Mouse (Mus musculus) lung, postnatal 0 days (tissue): ENCODE results near the gene Grifin. TPM values are rescaled to one million over a fixed set of nuclear protein-coding genes. Genes with fewer than 3 reads are reported as not detected.

Experiments used
- ATAC-seq: fragments of 200-750 bp; cut with Nextera tagmentation; 2 replicates; pipeline ENCODE4 v1.8.0; 2017; ENCODE audit warnings: moderate library complexity
- DNase-seq: peaks from one replicate; pipeline ENCODE4 v3.0.0-alpha.2; 2016; ENCODE audit warnings: low spot score
- H3K27ac ChIP-seq: fragments of 300-500 bp; sonication (generic); 2 replicates; pipeline ENCODE4 v1.5.1; 2014; ENCODE audit warnings: antibody characterized with exemption, mild to moderate bottlenecking, low read length, mixed read lengths
- H3K27me3 ChIP-seq: fragments of 300-500 bp; sonication (generic); replicated peaks from 2 replicates; pipeline ENCODE4 v1.6.1; 2014; ENCODE audit warnings: low read length, mixed read lengths; ENCODE audit not compliant: insufficient read depth
- H3K36me3 ChIP-seq: fragments of 300-500 bp; sonication (generic); 2 replicates; pipeline ENCODE4 v1.6.1; 2014; ENCODE audit warnings: low read length, mixed read lengths; ENCODE audit not compliant: insufficient read depth
- H3K4me1 ChIP-seq: fragments of 300-500 bp; sonication (generic); 2 replicates; pipeline ENCODE4 v1.6.1; 2014; ENCODE audit warnings: antibody characterized with exemption, low read depth, low read length, mixed read lengths; ENCODE audit not compliant: insufficient read depth
- H3K4me2 ChIP-seq: fragments of 300-500 bp; sonication (generic); replicated peaks from 2 replicates; pipeline ENCODE4 v1.6.1; 2014; ENCODE audit warnings: low read depth, mild to moderate bottlenecking, low read length, moderate library complexity, mixed read lengths
- H3K4me3 ChIP-seq: fragments of 300-500 bp; sonication (generic); 2 replicates; pipeline ENCODE4 v1.5.1; 2014; ENCODE audit warnings: low read depth, low read length
- H3K9ac ChIP-seq: fragments of 300-500 bp; sonication (generic); replicated peaks from 2 replicates; pipeline ENCODE4 v1.6.1; 2014; ENCODE audit warnings: low read depth, mild to moderate bottlenecking
- H3K9me3 ChIP-seq: fragments of 300-500 bp; sonication (generic); 2 replicates; pipeline ENCODE4 v1.6.1; 2016; ENCODE audit warnings: low read length, mixed read lengths
- CTCF ChIP-seq: IDR thresholded peaks from 2 replicates; pipeline ENCODE4 v1.5.1; 2016; ENCODE audit warnings: antibody characterized with exemption, mild to moderate bottlenecking
- EP300 ChIP-seq: IDR thresholded peaks from 2 replicates; pipeline ENCODE4 v1.6.1; 2016; ENCODE audit warnings: antibody characterized with exemption, mild to moderate bottlenecking, control low read depth
- WGBS: fragments of 180-500 bp; shearing (Covaris S2); extraction: QIAGEN DNeasy Blood & Tissue Kit; methylation state at CpG from one replicate; pipeline ENCODE4 v1.1.7; 2014; 5-methylcytosine and 5-hydroxymethylcytosine counted together
- polyA plus RNA-seq: library from polyadenylated mRNA; unstranded; fragments of >200 nt; fragmentation: Nextera tagmentation; extraction: Ambion mirVana; gene quantifications from 2 replicates; pipeline ENCODE4 v1.2.1, GENCODE M21; 2015

Grifin gene
- polyA plus RNA-seq, 1 experiment from 2014 or later, result not detected

DNA sequence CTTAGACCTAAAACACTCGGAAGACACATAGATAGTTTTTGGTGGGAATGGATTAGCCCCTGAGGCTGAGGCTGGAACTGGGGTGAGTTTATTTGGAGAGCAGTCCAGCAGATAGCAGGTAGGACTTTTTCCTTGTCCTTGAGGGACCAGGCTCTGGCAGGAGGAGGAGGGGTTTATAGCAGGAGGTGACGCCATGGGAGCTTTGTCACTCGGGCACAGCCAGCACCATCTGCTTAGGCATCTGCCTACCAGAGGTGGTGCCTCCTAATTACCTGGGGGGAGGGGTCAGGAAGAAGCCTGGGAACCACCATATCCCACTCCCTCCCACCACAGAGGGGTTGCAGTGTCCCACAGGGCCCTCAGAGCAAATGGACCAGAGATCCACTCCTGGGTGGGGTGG lies 40.4 kb upstream of the Grifin start:
- H3K4me3 ChIP-seq, result no peak overlapping the region
- no peak overlapping the region for H3K27ac ChIP-seq
- 48% methylated on average over 3 of the region's 3 CpGs for WGBS
- no peak for TF ChIP-seq CTCF
- TF ChIP-seq EP300, result no peak
- peaks cover 18% of the 10 kb centered on the region for H3K4me1 ChIP-seq
- no peak overlapping the region for H3K9ac ChIP-seq
- no peak overlapping the region for H3K4me2 ChIP-seq
- ATAC-seq (no peak), DNase-seq (no peak)
- no peaks in the 10 kb centered on the region for H3K9me3 ChIP-seq
- no peaks in the 10 kb centered on the region for H3K36me3 ChIP-seq
- peaks cover 4% of the 10 kb centered on the region for H3K27me3 ChIP-seq

DNA sequence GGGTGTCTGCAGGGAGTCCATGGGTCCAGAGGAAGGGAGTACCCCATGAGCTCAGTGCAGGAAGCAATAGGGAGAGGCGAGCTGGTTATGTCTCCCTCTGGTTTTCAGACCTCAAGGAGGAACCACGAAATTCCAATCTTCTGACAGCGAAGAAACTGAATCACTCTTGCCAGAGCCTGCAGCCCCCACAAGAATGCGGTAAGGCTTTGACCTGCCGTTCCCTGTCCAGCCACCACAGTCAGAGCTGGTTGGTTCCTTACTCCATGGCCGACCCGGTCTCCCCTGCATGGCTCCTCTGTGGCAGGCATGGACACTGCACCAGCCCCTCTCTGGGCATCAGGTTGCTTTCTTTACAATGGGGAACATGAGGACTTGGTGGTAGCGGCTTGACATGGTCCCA lies 39.5 kb upstream of the Grifin start:
- no peak for TF ChIP-seq EP300
- peak; percentile 27; the same call in 1 of the 2 replicates for TF ChIP-seq CTCF
- Histone ChIP-seq H3K4me2 (no peak overlapping the region), H3K4me1 (peaks cover 13% of the 10 kb centered on the region), H3K4me3 (no peak overlapping the region), H3K27ac (no peak overlapping the region), H3K9me3 (no peaks in the 10 kb centered on the region), H3K9ac (no peak overlapping the region), H3K36me3 (no peaks in the 10 kb centered on the region), H3K27me3 (peaks cover 4% of the 10 kb centered on the region)
- DNase-seq (peak; percentile 44), ATAC-seq (no peak)
- WGBS, result 44% methylated on average over 8 of the region's 8 CpGs

DNA sequence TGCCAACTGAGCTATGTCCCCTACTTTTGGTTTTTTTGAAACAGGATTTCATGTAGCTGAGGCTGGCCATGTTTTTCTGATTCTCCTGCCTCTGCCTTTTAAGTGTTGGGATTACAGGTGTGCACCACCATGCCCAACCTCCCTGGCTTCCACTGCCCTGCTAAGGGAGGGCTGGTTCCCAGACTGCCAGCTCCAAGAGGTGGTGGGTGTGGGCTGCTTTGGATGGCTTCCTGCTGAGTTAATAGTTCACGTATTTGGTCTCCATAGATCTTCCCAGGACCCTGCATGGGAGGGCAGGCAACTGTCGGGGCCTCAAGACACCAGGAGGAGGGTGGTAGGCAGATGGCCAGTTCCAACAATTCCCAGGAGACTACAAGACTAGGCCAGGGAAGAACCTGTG lies 37.7 kb upstream of the Grifin start:
- no peak for DNase-seq
- Histone ChIP-seq H3K4me2 (no peak overlapping the region), H3K4me1 (peaks cover 6% of the 10 kb centered on the region), H3K9ac (no peak overlapping the region), H3K4me3 (no peak overlapping the region), H3K27ac (no peak overlapping the region), H3K9me3 (no peaks in the 10 kb centered on the region), H3K36me3 (no peaks in the 10 kb centered on the region), H3K27me3 (peaks cover 4% of the 10 kb centered on the region)
- 40% methylated on average over 2 of the region's 2 CpGs for WGBS
- no peak for ATAC-seq
- no peak for TF ChIP-seq EP300
- no peak for TF ChIP-seq CTCF

DNA sequence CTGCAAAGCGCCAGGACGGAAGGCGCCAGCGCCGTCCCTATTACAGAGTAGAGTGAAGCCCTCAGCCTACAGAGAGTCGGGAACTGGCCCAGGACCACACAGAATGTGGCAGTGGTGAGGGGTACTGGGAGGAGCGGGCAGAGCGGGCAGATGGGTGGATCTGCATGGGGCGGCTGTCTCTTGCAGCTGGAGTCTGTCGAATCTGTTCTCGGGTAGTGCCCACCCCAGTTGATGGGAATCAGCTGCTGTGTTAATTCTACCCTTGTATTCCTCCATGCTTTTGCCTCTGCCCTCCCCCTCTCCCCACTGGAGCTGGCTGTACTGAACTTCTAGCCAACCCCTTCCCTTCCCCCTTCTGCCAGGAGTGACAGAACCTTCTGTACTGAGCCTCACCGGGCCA lies 36.8 kb upstream of the Grifin start:
- Histone ChIP-seq H3K4me3 (no peak overlapping the region), H3K36me3 (no peaks in the 10 kb centered on the region), H3K9me3 (no peaks in the 10 kb centered on the region), H3K9ac (no peak overlapping the region), H3K27ac (no peak overlapping the region), H3K4me1 (peaks cover 6% of the 10 kb centered on the region), H3K27me3 (peaks cover 4% of the 10 kb centered on the region), H3K4me2 (no peak overlapping the region)
- WGBS, result 68% methylated on average over 12 of the region's 12 CpGs
- TF ChIP-seq CTCF (no peak), EP300 (no peak)
- DNase-seq (no peak), ATAC-seq (no peak)

- Histone ChIP-seq H3K4me1 (peaks cover 4% of the 10 kb centered on the region), H3K4me2 (no peak overlapping the region), H3K9me3 (no peaks in the 10 kb centered on the region), H3K4me3 (no peak overlapping the region), H3K27ac (no peak overlapping the region), H3K9ac (no peak overlapping the region), H3K27me3 (no peaks in the 10 kb centered on the region), H3K36me3 (no peaks in the 10 kb centered on the region)
- ATAC-seq (no peak), DNase-seq (no peak)
- 73% methylated on average over 5 of the region's 5 CpGs for WGBS
- no peak for TF ChIP-seq EP300
- no peak for TF ChIP-seq CTCF
These were observed 35.1 kb upstream of the Grifin start for GRCm38 (mm10) chr5:140599939-140600338.

DNA sequence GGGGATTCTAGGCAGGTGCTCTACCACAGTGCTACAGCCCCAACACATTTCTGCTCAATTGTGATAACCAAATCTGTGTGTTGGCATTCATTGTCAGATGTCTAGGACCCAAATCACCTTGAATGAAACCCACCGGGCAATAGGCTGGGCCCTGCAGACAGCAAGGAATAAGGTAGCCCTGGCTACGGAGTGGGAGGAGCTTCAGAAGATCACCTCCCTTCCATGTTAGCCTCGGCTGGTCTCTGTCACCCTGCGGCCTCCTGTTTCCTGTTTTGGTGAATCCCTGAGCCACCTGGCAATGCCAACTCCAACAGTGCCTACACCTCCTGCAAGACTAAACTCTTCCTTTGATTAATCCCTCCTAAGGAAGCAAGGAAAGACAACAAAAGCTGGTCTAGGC lies 32.9 kb upstream of the Grifin start:
- Histone ChIP-seq H3K27me3 (no peaks in the 10 kb centered on the region), H3K36me3 (no peaks in the 10 kb centered on the region), H3K4me1 (peaks cover 4% of the 10 kb centered on the region), H3K27ac (no peak overlapping the region), H3K9me3 (no peaks in the 10 kb centered on the region), H3K9ac (no peak overlapping the region), H3K4me2 (no peak overlapping the region), H3K4me3 (no peak overlapping the region)
- WGBS, result 70% methylated on average over 4 of the region's 4 CpGs
- DNase-seq, result no peak
- no peak for ATAC-seq
- TF ChIP-seq CTCF (no peak), EP300 (no peak)
